Mouse (Mus musculus) 3T3-L1 (cell line): ENCODE measurements around the gene Pdp2.
"Not testable (repeated sequence)": the region's sequence is repeated elsewhere in the genome, so short reads cannot be mapped to it uniquely, and the experiment has no call there.

ENCODE experiments used
- DNase-seq: peaks from one replicate; pipeline ENCODE4 v3.0.0-alpha.2; 2015; ENCODE audit warnings: low read depth, low spot score

Pdp2 gene

DNA sequence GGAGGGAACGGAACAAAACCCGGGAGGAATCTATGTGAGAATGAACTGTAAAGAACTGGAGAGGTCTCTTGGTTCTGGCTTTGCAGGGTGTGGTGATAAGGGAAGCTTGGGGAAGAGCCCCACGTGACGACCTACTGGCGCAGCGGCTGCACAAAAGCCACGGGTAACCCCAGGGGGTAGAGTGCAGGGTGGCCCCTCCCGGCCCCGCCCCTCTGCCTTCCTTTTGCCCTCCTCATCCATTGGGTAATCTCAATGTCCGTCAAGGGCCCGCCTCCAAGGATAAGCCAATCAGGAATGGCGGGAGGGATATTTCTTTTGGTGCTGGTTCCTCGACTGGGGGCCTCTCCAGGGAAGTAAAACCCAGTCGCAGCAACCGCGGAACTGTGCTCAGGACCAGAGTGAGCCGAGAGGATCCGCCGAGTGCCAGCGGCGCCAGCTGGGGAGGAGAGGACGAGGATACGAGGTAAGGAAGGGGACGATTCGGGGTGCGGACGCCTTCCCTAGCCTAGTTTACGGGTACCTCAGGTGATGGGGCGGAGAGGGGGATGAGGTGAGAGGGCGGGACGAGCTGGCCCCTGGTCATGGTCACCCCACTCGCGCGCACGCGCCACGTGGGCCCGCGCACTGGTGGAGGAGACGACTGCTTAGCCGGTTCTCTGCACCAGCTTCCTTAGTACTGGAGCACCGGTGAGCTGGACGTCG lies at the start of gene Pdp2:
Gene Pdp2 (plus strand): TSS at position 319 of the 702 bp plus-strand sequence.
- DNase-seq: peak; percentile 97

DNA sequence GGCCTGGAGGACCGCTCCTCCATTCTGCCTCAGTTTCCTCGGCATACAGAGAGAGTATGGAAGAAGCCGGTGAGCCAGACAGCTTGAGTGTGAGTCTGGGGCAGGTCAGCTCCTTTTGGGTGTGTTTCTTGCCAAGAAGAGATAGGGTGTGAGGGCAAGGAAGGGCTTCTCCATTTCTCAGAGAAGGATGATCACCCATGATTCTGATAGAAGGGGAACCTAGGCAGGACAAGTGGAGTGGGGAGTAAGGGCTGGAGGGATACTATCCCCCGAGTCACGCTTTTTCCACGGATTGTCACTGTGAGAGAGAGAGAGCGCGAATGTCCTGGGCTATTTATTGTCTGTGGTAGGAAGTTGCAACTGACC lies 49.8 kb upstream of the Pdp2 start:
- DNase-seq: no peak

DNA sequence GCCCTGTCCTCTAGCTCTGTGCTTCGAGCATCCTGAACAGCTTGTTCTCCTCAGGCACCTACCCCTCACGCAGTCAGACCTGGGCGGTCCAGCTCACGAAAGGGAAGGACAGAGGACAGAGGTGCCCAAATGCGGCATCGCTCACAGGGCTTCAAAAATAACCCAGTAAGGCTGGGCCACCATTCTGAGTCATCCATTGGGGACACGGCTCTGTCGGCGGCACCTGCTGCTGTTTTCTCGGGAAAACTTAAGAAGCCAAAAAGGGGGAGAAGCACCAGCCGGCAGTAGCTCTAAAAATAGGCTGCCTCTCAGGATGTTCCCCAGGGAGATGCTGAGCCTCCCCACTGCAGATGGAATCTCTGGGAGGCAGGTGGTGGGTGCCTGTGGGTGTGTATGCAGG lies 49.1 kb upstream of the Pdp2 start:
- DNase-seq: no peak

DNA sequence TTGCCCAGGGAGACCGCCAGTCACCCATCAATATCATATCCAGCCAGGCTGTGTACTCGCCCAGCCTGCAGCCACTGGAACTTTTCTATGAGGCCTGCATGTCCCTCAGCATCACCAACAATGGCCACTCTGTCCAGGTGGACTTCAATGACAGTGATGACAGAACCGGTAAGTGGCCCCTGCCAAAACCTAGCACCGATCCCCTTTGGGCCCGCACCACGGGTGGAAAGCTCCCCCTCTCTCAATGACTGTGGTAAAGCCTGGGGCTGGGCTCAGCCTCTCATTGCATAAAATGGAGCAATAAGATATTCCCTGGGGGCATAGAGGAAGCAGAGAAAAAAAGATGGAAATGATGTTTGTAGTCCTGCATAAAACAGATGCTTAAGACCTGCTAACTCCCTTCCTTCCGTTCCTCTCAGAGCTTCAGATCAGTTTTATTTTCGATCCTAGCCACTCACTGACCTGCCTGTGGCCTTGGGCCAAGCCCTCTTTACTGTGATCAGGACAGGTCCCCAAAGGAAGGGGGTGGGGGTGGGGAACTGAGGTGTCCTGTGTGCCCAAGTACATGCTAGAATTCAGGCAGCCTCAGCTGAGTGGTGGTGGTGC lies 47.7 kb upstream of the Pdp2 start:
- DNase-seq: no peak

DNA sequence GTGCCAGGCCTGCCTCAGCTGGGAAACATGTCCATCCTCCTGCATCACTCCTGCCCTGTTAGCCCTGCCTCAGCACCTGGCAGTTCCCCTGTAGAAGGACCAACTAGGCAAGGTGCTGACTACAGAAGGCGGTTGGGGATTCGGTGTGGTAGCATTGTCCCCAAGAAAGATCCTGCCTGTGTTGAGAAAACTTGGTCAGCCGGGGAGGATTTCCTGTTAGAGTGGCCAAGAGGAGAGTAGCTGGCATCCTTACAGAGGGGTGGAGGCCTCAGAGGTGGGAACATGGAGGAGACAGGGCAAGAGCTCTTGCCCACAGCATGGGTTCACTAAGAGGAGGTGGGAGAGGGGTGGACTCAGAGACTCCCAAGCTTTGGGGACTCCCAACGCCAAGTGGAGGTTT lies 36.1 kb upstream of the Pdp2 start:
- no peak for DNase-seq

DNA sequence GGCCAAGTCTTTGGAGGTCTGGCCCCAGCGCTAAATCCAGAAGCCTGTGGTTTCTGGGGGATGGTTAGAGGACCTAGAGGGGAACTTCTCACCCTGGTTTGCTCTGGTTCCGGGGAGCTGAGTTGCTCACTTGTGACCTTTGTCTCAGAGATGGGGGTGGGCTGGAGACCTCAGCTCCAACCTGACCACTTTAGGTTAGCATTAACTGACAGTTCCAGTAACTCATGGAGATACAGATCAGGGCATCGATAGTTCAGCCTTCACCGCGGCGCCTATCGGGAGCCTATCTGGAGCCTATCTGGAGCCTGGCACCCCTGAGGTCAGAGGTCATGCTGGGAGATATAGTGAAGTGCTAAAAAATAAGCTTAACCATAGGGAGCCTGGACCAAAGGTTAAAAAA lies 34.0 kb upstream of the Pdp2 start:
- DNase-seq: no peak

DNA sequence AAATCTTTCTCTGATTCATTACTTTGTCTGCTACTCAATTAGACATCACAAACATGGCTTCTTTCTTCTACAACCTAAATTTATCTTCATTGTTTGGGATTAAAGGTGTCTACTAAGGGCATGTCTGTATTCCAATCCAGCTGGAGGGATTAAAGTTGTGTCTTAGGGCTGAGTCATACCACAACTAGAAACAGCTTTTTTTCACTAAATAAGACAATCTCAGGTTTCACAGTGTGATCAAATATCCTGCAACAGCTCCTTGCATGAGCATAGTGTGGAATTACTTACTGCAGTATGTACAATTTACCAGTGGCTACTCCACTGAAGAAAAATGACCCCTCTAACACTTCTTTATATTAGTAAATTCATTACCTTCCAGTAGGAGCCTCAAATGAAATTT lies 30.5 kb upstream of the Pdp2 start:
- DNase-seq: peak; percentile 63

DNA sequence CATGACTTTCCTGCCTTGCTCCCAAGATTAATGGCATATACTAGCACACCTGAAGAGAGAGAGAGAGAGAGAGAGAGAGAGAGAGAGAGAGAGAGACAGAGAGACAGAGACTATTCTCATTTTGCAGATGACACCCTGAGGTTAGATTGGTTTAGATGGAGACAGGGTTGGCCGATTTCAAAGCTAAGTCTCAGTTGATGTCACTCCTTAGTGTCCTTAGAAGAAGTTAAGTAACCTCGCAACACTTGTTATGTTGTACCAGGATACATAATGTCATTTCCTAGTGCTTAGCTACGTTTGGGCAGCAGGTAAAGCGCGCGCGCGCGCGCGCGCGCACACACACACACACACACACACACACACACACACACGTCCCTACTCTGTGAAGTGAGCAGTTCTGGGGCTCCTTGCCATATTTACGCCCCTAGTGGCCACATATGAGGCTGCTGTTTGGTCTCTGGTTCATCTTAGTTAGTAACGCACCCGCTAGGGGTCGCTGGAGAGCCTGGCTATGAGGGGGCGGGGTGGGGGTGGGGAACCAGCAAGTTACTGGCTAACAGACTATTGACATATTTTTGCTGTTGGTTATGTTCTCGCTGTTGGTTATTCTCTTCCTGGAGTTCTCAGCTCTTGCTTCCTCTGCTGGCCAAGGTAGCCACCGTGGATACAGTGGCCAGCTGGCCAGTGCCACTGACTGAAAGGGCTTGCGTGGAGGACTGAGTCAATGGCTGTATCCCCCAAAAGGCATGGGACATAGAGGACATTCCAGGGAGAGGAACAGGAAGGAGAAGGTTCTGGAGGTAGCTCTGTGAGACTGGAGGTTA lies 26.4 kb upstream of the Pdp2 start:
- DNase-seq: peak; percentile 94

DNA sequence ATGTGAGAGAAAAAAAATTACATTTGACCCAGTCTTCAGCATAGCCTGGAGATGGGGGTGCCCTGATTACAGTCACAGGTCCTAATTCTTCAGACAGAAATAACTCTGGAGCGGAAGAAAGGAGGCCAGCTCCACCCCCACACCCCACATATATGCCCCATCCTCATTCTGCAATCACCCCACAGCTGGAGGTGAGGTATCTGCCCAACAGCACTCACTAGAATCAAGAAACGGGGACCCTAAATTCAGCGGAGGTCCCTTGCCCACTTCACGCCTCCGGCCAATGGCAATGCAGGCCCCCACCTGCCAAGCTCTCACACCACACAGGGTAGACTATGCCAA lies 25.8 kb upstream of the Pdp2 start:
- DNase-seq: no peak

DNA sequence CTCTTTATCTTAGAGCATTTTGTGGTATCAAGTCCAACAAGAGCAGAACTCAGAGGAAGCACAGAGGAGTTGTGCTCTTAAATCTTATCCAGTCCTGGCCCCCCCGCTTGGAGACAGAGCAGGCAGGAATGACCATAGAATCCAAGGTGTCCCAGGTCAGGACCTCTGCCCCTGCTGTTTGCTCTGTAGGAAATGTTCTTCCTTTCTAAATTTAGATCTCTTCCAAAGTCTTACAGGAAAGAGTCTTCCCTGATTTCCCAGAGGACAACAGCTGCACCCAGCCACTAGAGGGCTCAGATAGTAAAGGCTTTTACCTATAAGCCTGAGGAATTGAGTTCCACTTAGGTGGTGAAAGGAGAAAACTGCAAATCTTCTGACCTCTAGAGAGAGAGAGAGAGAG lies 21.7 kb upstream of the Pdp2 start:
- peak; percentile 69 for DNase-seq

DNA sequence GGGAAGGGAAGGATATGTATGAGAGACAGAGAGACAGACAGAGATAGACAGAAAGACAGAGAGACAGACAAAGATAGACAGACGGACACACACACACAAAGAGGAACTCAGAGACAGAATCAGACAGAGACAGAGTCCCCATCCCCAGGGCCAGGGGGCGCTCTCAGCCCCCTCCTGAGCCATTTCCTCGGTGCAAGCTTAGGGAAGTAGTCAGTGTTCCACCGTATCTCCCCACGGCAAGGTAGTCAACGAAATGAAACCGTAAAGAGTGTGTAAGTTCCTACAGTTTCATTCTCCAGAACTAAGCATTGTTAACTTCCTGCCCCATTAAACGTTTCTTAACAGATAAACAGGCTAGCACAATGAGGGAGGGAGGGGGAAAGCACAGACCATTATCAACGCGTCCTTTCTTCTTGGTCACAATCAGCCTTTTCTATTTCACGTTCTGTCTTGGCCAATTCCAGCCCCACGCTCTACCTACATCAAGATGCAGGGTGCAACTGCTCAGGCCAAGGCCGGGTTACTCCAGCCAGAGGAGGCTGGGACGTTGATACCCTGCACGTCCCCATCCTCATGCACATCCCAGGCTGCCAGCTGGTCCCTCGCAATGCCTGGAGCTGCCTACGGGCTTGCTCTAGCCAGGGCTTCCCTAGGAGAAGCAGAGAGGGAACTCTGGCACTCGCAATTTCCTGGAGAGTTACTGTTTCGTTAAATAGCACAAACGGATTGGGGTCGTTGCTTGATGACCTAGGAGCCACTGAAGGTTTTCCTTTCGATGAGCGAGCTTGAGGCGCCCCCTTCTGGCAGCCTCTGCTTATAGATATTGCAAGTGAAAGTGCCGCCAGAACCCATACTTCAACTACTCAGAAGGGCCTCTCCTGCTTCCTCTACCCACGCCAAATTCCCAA lies 20.6 kb upstream of the Pdp2 start:
- peak; percentile 86 for DNase-seq

DNA sequence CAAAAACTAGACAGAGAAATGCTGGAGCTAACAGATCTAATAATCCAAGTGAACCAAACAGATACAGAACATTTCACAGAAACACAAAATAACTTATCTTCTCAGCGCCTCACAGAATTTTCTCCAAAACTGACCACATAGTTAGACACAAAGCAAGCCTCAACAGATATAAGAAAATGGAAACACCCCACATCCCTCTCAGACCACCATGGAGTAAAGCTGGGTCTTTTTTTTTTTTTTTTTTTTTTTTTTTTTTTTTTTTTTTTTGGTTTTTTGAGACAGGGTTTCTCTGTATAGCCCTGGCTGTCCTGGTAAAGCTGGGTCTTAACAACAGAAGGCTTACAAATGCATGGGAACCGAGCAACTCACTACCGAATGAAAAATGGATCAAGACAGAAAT lies 14.4 kb upstream of the Pdp2 start:
- DNase-seq: no peak

DNA sequence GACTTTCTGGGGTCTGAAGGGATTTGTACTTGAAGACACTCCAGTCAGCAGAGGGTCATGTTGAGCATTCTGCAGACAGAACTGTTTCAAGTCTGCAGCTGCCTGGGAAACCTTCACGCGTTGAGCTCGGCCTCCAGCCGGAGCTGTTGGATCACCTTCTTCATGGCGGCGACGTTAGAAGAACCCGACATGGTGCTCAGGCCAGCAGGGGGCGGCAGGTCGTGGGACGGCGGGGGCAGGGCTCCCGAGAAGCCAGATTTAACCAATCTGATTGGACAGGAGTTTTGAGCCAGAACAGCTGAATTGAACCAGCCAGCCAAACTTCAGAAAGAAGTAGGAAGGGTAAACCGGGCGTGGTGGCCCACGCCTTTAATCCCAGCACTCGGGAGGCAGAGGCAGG lies 13.6 kb upstream of the Pdp2 start:
- not testable (repeated sequence) for DNase-seq

DNA sequence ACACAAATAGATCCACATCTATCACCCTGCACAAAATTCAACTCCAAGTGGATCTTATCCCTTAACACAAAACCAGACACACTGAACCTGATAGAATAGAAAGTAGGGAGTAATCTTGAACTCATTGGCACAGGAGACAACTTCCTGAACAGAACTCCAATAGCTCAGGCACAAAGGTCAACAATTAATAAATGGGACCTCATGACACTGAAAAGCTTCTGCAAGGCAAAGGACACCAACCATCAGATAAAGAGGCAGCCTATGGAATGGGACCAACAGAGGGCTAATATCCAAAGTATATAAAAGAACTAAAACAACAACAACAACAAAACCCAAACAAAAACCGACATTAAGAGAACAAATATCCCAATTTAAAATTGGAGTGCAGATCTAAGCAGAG lies 6.7 kb upstream of the Pdp2 start:
- DNase-seq: no peak

DNA sequence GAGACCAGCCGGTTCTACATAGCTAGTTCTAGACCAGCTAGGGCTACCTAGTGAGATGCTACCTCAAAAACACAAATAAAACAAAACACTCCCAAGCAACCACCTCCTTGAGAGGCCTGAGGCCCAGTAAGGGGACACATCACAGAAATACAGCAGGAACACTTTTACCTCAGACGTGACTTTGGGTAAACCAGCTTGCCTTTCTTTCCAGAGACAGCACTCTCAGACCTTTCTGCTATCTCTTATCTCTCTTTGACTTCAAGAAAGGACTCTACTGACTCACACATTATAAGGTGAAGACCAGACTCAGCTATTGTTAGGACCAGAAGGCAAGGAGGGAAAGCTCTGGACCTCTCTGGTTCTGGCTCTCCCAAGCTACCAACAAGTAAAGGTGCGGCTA lies 967 bp upstream of the Pdp2 start:
- DNase-seq: no peak

DNA sequence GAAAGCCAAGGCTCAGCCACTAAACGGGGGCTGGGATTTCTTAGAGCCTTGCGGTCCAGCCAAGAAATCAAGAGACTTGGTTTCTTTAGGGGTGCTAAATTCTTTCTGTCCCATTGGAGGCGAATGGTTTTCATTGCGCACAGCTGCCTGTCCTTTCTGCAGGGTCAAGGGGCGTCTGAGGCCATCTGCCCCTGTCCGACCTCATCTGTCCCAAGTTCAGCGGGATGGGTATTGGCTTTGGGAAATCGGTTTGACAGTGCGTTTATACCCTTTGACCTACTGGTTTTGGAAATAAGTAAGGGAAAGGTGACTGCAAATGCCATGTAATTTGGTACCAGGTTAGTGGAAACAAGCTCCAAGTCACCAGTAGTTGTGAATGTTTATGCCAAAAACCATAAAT lies 605 bp downstream of the Pdp2 start:
- no peak for DNase-seq

DNA sequence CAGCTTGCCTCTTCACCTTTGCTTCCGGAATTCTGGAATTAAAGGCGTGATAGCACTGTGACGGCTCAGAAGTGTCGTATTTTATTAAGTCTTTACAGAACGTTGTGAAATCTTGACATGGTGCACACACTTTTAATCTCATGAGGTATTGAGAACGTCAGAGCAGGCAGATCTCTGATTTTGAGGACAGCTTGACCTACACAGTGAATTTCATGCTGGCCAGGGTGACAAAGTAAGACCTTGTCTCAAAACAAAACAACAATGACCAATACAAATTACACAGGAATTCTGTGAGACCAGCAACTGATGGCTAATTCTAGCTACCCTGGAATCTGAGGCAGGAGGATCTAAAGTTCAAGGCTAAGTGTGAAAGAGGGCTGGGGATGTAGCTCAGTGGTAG lies 1.3 kb downstream of the Pdp2 start:
- no peak for DNase-seq

DNA sequence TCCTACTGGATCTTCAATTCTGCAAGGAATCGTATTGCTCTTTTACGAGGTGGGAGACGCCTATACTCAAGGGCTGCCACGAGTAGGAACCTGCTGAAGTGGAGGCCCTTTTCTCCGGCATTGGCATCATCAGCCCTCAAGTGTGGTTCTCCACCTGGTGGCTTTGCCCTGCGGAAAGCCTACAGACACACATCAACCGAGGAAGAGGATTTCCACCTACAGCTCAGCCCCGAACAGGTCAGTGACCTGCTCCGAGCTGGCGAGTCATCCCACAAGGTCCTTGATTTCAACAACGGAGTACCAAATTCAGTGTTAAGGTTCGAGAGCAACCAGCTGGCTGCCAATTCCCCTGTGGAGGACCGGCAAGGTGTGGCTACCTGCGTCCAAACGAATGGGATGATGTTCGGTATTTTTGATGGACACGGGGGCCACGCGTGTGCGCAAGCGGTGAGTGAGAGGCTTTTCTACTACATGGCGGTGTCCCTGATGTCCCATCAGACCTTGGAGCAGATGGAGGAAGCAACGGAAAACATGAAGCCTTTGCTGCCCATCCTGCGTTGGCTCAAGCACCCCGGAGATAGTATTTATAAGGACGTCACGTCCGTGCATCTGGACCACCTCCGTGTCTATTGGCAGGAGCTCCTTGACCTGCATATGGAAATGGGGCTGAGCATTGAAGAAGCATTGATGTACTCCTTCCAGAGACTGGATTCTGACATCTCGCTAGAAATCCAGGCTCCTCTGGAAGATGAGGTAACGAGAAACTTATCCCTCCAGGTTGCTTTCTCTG lies 2.5 kb downstream of the Pdp2 start:
- DNase-seq: no peak

DNA sequence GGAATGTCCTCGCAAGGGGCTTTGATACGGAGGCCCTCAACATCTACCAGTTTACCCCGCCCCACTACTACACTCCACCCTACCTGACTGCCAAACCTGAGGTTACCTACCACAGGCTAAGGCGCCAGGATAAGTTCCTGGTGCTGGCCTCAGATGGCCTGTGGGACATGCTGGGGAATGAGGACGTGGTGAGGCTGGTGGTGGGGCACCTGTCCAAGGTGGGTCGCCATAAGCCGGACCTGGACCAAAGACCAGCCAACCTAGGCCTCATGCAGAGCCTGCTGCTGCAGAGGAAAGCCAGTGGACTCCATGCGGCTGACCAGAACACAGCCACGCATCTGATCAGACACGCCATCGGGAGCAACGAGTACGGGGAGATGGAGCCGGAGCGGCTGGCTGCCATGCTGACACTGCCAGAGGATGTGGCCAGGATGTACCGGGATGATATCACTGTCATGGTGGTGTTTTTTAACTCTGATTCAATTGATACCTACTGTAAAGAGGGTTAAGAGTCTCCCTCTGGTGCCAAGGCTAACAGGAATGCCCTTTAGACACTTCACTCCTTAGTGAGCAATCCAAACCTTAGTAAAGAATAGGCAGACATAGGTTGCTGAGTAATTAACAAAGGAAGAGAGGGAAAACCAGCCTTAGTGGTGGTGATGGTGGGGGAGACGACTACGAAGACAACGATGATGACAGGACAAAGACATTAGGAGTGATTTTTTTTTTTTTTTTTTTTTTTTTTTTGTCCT lies 3.5 kb downstream of the Pdp2 start:
- no peak for DNase-seq

DNA sequence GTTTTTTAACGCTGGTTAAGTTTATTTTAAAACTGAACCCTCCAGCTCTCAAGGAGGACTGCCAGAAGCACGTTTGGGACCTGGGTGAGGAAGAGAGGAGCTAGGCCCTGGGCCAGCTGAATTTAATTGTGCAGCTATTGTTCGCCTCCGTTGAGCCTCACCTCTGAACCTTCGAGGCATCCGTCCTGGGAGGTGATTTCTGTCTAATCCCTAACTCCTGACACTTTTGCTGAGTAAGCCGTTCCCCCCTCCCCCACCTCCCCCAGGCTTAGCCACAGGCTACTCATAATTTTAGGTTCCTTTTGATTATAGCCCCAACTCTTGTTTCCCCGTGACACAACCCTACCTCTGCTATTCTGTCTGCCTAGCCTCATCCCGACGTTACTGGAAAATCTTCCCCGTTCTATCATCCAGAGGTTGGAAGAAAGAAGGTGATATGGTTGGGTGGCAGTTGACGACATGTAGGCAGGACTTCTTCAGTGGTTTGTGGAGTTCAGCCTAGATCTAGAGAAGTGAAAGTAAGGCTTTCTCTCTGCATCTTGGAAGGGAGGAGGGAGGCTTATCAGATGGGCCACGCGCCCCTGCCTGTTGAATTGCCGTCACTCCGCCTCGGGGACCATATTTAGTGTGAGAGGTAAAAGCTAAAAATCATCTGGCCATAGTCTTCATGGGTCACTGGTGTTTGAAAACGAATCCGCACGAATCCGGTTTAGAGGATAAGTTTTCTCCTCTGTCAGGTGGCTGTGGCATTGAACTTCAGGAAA lies 4.7 kb downstream of the Pdp2 start:
- no peak for DNase-seq
